Mouse (Mus musculus): ENCODE results near the gene Pdzrn3. TPM values are rescaled to one million over a fixed set of nuclear protein-coding genes. Genes with fewer than 3 reads are reported as not detected.

The Pdzrn3 gene
- total RNA-seq, 1 experiment from 2014 or later: 22.2 TPM

- peak; percentile 70 for DNase-seq
Measured at GRCm38 (mm10) chr6:101197642-101198041, 180.1 kb downstream of the Pdzrn3 start.

- no peak for DNase-seq
Measured at GRCm38 (mm10) chr6:101195891-101196290, 181.8 kb downstream of the Pdzrn3 start.

- DNase-seq: no peak
Measured at GRCm38 (mm10) chr6:101194386-101194925, 183.2 kb downstream of the Pdzrn3 start.

GRCm38 (mm10) chr6:101191576-101191975 lies 186.1 kb downstream of the Pdzrn3 start:
- no peak for DNase-seq

- no peak for DNase-seq
Measured at GRCm38 (mm10) chr6:101187322-101187721, 190.4 kb downstream of the Pdzrn3 start.

GRCm38 (mm10) chr6:101186887-101187286 lies 190.8 kb downstream of the Pdzrn3 start:
- DNase-seq: no peak

GRCm38 (mm10) chr6:101184103-101184785 lies 193.5 kb downstream of the Pdzrn3 start:
- DNase-seq: no peak

- no peak for DNase-seq
Measured at GRCm38 (mm10) chr6:101170699-101171098, 207.0 kb downstream of the Pdzrn3 start.

GRCm38 (mm10) chr6:101153511-101153921 lies 224.2 kb downstream of the Pdzrn3 start:
- no peak for DNase-seq

GRCm38 (mm10) chr6:101135368-101135767 lies 242.3 kb downstream of the Pdzrn3 start:
- no peak for DNase-seq

- DNase-seq: no peak
Measured at GRCm38 (mm10) chr6:101125396-101125795, 252.3 kb downstream of the Pdzrn3 start.

GRCm38 (mm10) chr6:101108951-101109350 lies 268.7 kb downstream of the Pdzrn3 start:
- DNase-seq: no peak

- DNase-seq: no peak
Measured at GRCm38 (mm10) chr6:101103506-101103905, 274.2 kb downstream of the Pdzrn3 start.

- DNase-seq: no peak
Measured at GRCm38 (mm10) chr6:101101709-101102654, 275.7 kb downstream of the Pdzrn3 start.

Data from adrenal gland, postnatal 25 days (tissue).